In the genomic region with DNA sequence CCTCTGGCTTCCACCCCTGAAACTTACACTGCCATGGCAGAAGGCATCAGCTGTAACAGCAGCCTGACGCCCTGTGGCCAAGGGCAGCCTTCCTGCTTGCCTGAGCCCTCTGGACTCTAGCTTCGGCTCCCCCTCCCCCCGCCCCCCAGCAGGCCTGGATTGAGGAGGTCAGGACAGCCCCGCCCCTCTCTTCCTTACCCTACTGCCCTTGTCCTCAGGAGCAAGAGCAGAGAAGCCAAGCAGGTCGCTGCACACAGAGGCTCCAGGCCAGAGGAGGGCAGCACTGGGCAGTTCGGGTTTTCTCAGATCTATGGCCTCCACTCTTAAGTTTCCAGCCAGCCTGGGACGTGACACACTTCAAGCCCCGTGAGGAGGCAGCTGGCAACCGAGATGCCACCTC, we compare ENCODE assay signal across 11 mouse cellular contexts.
A peak's percentile ranks its signal among the peaks of the same experiment; 100 is the strongest.
DNase-seq lines count a peak whose midpoint lies in the region; ATAC-seq lines count a peak whose summit lies in the region.
"Had no signal": no experiment of that assay in that cellular context is flagged by ENCODE, and none has a peak within 500 bp of the region (broad histone marks: within the 10 kb centered on the region; RNA-seq: fewer than 3 reads in every experiment).

No protein-coding gene starts in this region.

- H3K4me3 ChIP-seq in hindbrain, embryonic 10.5 days = no peak overlapping the region
- no peak overlapping the region for H3K4me3 ChIP-seq in hindbrain, embryonic 13.5 days
- H3K4me3 ChIP-seq in forebrain, embryonic 11.5 days (ENCODE audit: low read depth, low read length) = no peak overlapping the region
- H3K4me3 ChIP-seq: embryonic facial prominence, embryonic 15.5 days; heart, embryonic 13.5 days; megakaryocyte, embryonic 14.5 days had no signal

- H3K36me3 ChIP-seq in hindbrain, embryonic 10.5 days = peaks cover 57% of the 10 kb centered on the region
- peaks cover 12% of the 10 kb centered on the region for H3K36me3 ChIP-seq in hindbrain, embryonic 13.5 days
- no peaks in the 10 kb centered on the region for H3K36me3 ChIP-seq in forebrain, embryonic 11.5 days (ENCODE audit: control insufficient read depth, insufficient read depth, low read length)
- H3K36me3 ChIP-seq: embryonic facial prominence, embryonic 15.5 days; heart, embryonic 13.5 days had no signal

- H3K9ac ChIP-seq in hindbrain, embryonic 13.5 days = no peak overlapping the region
- H3K9ac ChIP-seq in forebrain, embryonic 11.5 days (ENCODE audit: low read length) = no peak overlapping the region
- H3K9ac ChIP-seq: embryonic facial prominence, embryonic 15.5 days; heart, embryonic 13.5 days had no signal

- H3K4me2 ChIP-seq in hindbrain, embryonic 13.5 days = no peak overlapping the region
- H3K4me2 ChIP-seq in forebrain, embryonic 11.5 days (ENCODE audit: low read depth, low read length, severe bottlenecking) = no peak overlapping the region
- H3K4me2 ChIP-seq: embryonic facial prominence, embryonic 15.5 days; heart, embryonic 13.5 days had no signal

- peak; percentile 79 for DNase-seq in hindbrain, embryonic 10.5 days (ENCODE audit: low spot score)
- DNase-seq in ZHBTc4 (ENCODE audit: low read depth, low spot score) = peak; percentile 30
- DNase-seq in embryo, embryonic 9.5 days (ENCODE audit: extremely low spot score) = peak; percentile 67
- DNase-seq in kidney, postnatal 10 days = peak; percentile 68
- no peak for DNase-seq in forebrain, embryonic 11.5 days (ENCODE audit: low spot score)
- DNase-seq in urinary bladder, adult 18-20 months (ENCODE audit: low spot score in 2 of 2) = no peak
- DNase-seq in thymus, postnatal 10 days (ENCODE audit: low spot score in 2 of 2) = no peak

- WGBS in hindbrain, embryonic 10.5 days = 23% methylated on average over 9 of the region's 9 CpGs
- 24% methylated on average over 9 of the region's 9 CpGs for WGBS in hindbrain, embryonic 13.5 days
- WGBS in forebrain, embryonic 11.5 days = 19% methylated on average over 9 of the region's 9 CpGs

- 0 out of 2 replicates have a peak overlapping the region, but pooled peaks have one; percentile 31 for H3K27ac ChIP-seq in hindbrain, embryonic 10.5 days
- no peak overlapping the region for H3K27ac ChIP-seq in hindbrain, embryonic 13.5 days
- no peak overlapping the region for H3K27ac ChIP-seq in forebrain, embryonic 11.5 days (ENCODE audit: low read depth, low read length)
- H3K27ac ChIP-seq: embryonic facial prominence, embryonic 15.5 days; heart, embryonic 13.5 days had no signal

- peaks cover 11% of the 10 kb centered on the region for H3K9me3 ChIP-seq in hindbrain, embryonic 10.5 days
- no peaks in the 10 kb centered on the region for H3K9me3 ChIP-seq in hindbrain, embryonic 13.5 days
- no peaks in the 10 kb centered on the region for H3K9me3 ChIP-seq in forebrain, embryonic 11.5 days (ENCODE audit: control insufficient read depth, low read length)
- H3K9me3 ChIP-seq: heart, embryonic 13.5 days had no signal

- no peak for ATAC-seq in hindbrain, embryonic 13.5 days (ENCODE audit: low FRiP score)
- ATAC-seq in forebrain, embryonic 11.5 days (replicated peaks; ENCODE audit: low FRiP score) = no peak

- H3K4me1 ChIP-seq in hindbrain, embryonic 10.5 days (replicated peaks) = peaks cover 32% of the 10 kb centered on the region
- peaks cover 28% of the 10 kb centered on the region for H3K4me1 ChIP-seq in hindbrain, embryonic 13.5 days (replicated peaks)
- H3K4me1 ChIP-seq in forebrain, embryonic 11.5 days (replicated peaks; ENCODE audit: control insufficient read depth, insufficient read depth, low read length) = no peaks in the 10 kb centered on the region
- H3K4me1 ChIP-seq: embryonic facial prominence, embryonic 15.5 days; heart, embryonic 13.5 days; megakaryocyte, embryonic 14.5 days had no signal

- H3K27me3 ChIP-seq in hindbrain, embryonic 10.5 days (ENCODE audit: insufficient read depth, poor library complexity, severe bottlenecking) = no peaks in the 10 kb centered on the region
- no peaks in the 10 kb centered on the region for H3K27me3 ChIP-seq in hindbrain, embryonic 13.5 days
- no peaks in the 10 kb centered on the region for H3K27me3 ChIP-seq in forebrain, embryonic 11.5 days (ENCODE audit: control insufficient read depth, insufficient read depth, low read length)
- H3K27me3 ChIP-seq: embryonic facial prominence, embryonic 15.5 days; heart, embryonic 13.5 days; megakaryocyte, embryonic 14.5 days had no signal

Comparison
In these comparisons a context has a peak if more than half of its experiments do, and no peak if none do; other contexts are left out.
1. DNase-seq: peak in hindbrain, embryonic 10.5 days (single experiment), ZHBTc4 (single experiment), embryo, embryonic 9.5 days (single experiment) and kidney, postnatal 10 days (single experiment); none in forebrain, embryonic 11.5 days (single experiment), urinary bladder, adult 18-20 months (0 of 2) and thymus, postnatal 10 days (0 of 2).